8 mouse cellular contexts compared by ENCODE assay signal in the genomic region with DNA sequence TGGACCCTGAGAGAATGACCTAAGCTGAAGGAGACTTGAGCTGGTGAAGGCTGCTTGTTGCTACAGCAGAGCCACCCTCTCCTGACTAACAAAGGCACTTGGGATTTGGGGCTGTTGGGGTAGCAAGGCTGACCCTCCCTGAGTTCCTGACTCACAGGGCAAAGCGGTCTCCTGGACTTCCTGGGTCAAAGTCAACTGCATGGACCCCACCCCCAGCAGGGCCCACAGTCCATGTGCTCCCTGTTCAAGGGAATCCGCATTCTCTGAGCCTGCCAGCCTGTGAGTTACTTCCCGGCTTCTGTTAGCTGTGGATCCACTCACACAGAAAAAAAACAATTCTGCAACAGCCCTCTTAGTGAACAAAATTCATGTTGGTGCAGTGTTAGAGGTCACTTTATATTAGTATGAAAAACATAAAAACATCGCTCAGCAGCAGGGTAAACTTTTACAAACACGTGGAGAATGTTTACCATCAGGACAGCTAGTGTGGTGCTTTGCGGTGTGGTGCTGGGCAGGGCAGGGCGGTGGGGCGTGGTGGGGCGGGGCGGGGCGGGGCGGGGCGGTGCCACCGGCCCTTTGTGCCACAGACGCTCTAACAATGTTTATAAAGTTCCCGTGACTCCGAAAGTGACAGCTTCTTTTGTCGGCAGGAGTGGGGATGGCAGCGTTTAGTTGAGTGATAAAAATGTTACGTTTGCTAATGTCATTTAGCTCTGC.
DNase-seq lines count a peak whose midpoint lies in the region; ATAC-seq lines count a peak whose summit lies in the region.

No protein-coding gene starts in this region.

- no peaks in the 10 kb centered on the region for H3K79me2 ChIP-seq in macrophage (ENCODE audit: inconsistent target)

- WGBS in embryonic facial prominence, embryonic 12.5 days, result 13% methylated on average over 20 of the region's 20 CpGs
- under 1% methylated on average over 20 of the region's 20 CpGs for WGBS in intestine, embryonic 16.5 days
- WGBS in macrophage (ENCODE audit: missing documents), result 3% methylated on average over 20 of the region's 20 CpGs

- H3K4me3 ChIP-seq in embryonic facial prominence, embryonic 12.5 days, result 0 out of 2 replicates have a peak overlapping the region, but pooled peaks have one; percentile 12
- peak overlapping the region; percentile 19 for H3K4me3 ChIP-seq in intestine, embryonic 16.5 days (ENCODE audit: low read length)
- H3K4me3 ChIP-seq in macrophage (ENCODE audit: inconsistent target), result peak overlapping the region; percentile 5; the same call in 1 of the 2 replicates

- H3K27me3 ChIP-seq in embryonic facial prominence, embryonic 12.5 days, result peaks cover 34% of the 10 kb centered on the region
- H3K27me3 ChIP-seq in intestine, embryonic 16.5 days (replicated peaks; ENCODE audit: control insufficient read depth, insufficient read depth, low read length), result 0 out of 2 replicates have a peak, but pooled peaks cover 3% of the 10 kb centered on the region

- H3K27ac ChIP-seq in embryonic facial prominence, embryonic 12.5 days, result no peak overlapping the region
- H3K27ac ChIP-seq in intestine, embryonic 16.5 days (ENCODE audit: low read length), result no peak overlapping the region
- H3K27ac ChIP-seq in macrophage, result no peak overlapping the region

- no peaks in the 10 kb centered on the region for H3K9me3 ChIP-seq in embryonic facial prominence, embryonic 12.5 days
- peaks cover 3% of the 10 kb centered on the region; the same call in 1 of the 2 replicates for H3K9me3 ChIP-seq in intestine, embryonic 16.5 days (ENCODE audit: control insufficient read depth, low read length)

- H3K4me1 ChIP-seq in embryonic facial prominence, embryonic 12.5 days, result peaks cover 11% of the 10 kb centered on the region
- peaks cover 8% of the 10 kb centered on the region; the same call in 1 of the 2 replicates for H3K4me1 ChIP-seq in intestine, embryonic 16.5 days (ENCODE audit: control insufficient read depth, insufficient read depth, low read length)

- no peaks in the 10 kb centered on the region for H3K36me3 ChIP-seq in embryonic facial prominence, embryonic 12.5 days
- no peaks in the 10 kb centered on the region for H3K36me3 ChIP-seq in intestine, embryonic 16.5 days (ENCODE audit: control insufficient read depth, insufficient read depth, low read length)
- no peaks in the 10 kb centered on the region for H3K36me3 ChIP-seq in macrophage (ENCODE audit: inconsistent target)

- ATAC-seq in embryonic facial prominence, embryonic 12.5 days (ENCODE audit: insufficient number of reproducible peaks, insufficient read depth, low FRiP score, low TSS enrichment), result no peak
- peak; percentile 86 for ATAC-seq in intestine, embryonic 16.5 days

- no peak overlapping the region for H3K9ac ChIP-seq in embryonic facial prominence, embryonic 12.5 days
- no peak overlapping the region for H3K9ac ChIP-seq in intestine, embryonic 16.5 days (ENCODE audit: low read depth, low read length)

- peak; percentile 12 for DNase-seq in adrenal gland, adult 2 months
- DNase-seq in adrenal gland, adult 8-10 months, result no peak
- DNase-seq in thymus, postnatal 0 days (ENCODE audit: low spot score), result no peak
- DNase-seq in testis, postnatal 10 days (ENCODE audit: low spot score), result no peak
- no peak for DNase-seq in Muller cell, postnatal 12 days (ENCODE audit: inconsistent ontology term)

- peak overlapping the region; percentile 43 for H3K4me2 ChIP-seq in embryonic facial prominence, embryonic 12.5 days (replicated peaks)
- peak overlapping the region; percentile 51 for H3K4me2 ChIP-seq in intestine, embryonic 16.5 days (ENCODE audit: low read depth, low read length)
